ENCODE assay signal across 35 mouse cellular contexts in the genomic region with DNA sequence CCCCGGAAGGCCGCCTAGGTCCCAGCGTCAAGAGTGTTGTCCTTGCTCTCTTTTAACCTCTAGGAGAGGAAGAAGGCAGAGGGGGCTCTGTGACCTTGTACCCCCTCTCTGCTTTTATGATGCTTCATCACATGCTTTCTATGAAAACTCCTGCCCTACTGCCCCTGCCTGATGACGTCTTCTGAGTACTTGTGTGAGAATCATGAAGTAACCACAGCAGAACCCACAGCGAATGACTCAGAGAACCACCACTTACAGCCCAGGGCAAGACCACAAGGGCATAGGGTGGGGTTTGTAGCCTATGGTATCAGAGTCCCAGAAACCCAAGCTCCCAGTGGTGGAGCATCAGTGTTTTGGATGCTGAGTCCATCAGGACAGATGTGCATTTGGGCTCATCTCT. TPM values are rescaled to one million over a fixed set of nuclear protein-coding genes. Genes with fewer than 3 reads are reported as not detected.
DNase-seq lines count a peak whose midpoint lies in the region; ATAC-seq and TF ChIP-seq lines count a peak whose summit lies in the region.
"Had no signal": no experiment of that assay in that cellular context is flagged by ENCODE, and none has a peak within 500 bp of the region (broad histone marks: within the 10 kb centered on the region; RNA-seq: fewer than 3 reads in every experiment).

A gene (minus strand): TSS at position 108 of the 400 bp plus-strand sequence.

- H3K36me3 ChIP-seq in C2C12 (ENCODE audit: control insufficient read depth, insufficient read depth): no peaks in the 10 kb centered on the region
- H3K36me3 ChIP-seq in MEL (ENCODE audit: control insufficient read depth in 1 of 2, insufficient read depth in 2 of 2, low read length in 2 of 2): peaks cover 0 to 16% of the 10 kb centered on the region in 2 experiments; a peak in 2 of 4 replicates
- H3K36me3 ChIP-seq in kidney, embryonic 14.5 days (ENCODE audit: control insufficient read depth, insufficient read depth, low read length): no peaks in the 10 kb centered on the region
- H3K36me3 ChIP-seq in limb, embryonic 10.5 days: no peaks in the 10 kb centered on the region
- H3K36me3 ChIP-seq: embryonic facial prominence, embryonic 13.5 days; forebrain, embryonic 12.5 days; hindbrain, embryonic 10.5 days; limb, embryonic 13.5 days; liver, embryonic 13.5 days; midbrain, embryonic 15.5 days had no signal

- H3K27me3 ChIP-seq in C2C12 (ENCODE audit: control insufficient read depth, insufficient read depth, insufficient read length) (peaks cover 11% of the 10 kb centered on the region), MEL (ENCODE audit: control insufficient read depth in 1 of 2, insufficient read depth in 2 of 2, low read length in 2 of 2) (no peaks in the 10 kb centered on the region)
- H3K27me3 ChIP-seq in kidney, embryonic 14.5 days (ENCODE audit: control insufficient read depth, insufficient read depth, low read length): no peaks in the 10 kb centered on the region
- no peaks in the 10 kb centered on the region for H3K27me3 ChIP-seq in limb, embryonic 10.5 days (ENCODE audit: low read depth, poor library complexity, severe bottlenecking)
- H3K27me3 ChIP-seq: embryonic facial prominence, embryonic 13.5 days; forebrain, embryonic 12.5 days; limb, embryonic 13.5 days; liver, embryonic 13.5 days; midbrain, embryonic 15.5 days had no signal

- H3K4me1 ChIP-seq in MEL (ENCODE audit: control insufficient read depth in 1 of 2, insufficient read depth in 2 of 2, low read length in 2 of 2): peaks cover 13 to 18% of the 10 kb centered on the region in 2 experiments; a peak in 3 of 4 replicates
- no peaks in the 10 kb centered on the region for H3K4me1 ChIP-seq in kidney, embryonic 14.5 days (ENCODE audit: control insufficient read depth, insufficient read depth, low read length)
- no peaks in the 10 kb centered on the region for H3K4me1 ChIP-seq in limb, embryonic 10.5 days
- H3K4me1 ChIP-seq: embryonic facial prominence, embryonic 13.5 days; forebrain, embryonic 12.5 days; hindbrain, embryonic 10.5 days; limb, embryonic 13.5 days; liver, embryonic 13.5 days; midbrain, embryonic 15.5 days had no signal

- ATAC-seq in inflammation-experienced regulatory T-cells, adult 6 months: peak; percentile 43
- no peak for ATAC-seq in granulocyte monocyte progenitor cell, adult 5-6 weeks (replicated peaks; ENCODE audit: poor library complexity, severe bottlenecking)
- no peak for ATAC-seq in kidney, embryonic 14.5 days (ENCODE audit: low FRiP score, low TSS enrichment)
- ATAC-seq: hindbrain, postnatal 0 days; midbrain, embryonic 15.5 days had no signal

- H3K79me2 ChIP-seq in C2C12 (ENCODE audit: control insufficient read depth, insufficient read depth) (no peaks in the 10 kb centered on the region), MEL (ENCODE audit: control insufficient read depth, insufficient read depth, low read length, poor library complexity) (no peaks in the 10 kb centered on the region)

- no peak for TF ChIP-seq EP300 in MEL (IDR thresholded peaks at IDR 0.05; ENCODE audit: low read depth in 1 of 2, low read length in 2 of 2)

- no peak within 1 kb of the TSS for H3K27ac ChIP-seq in MEL (ENCODE audit: control insufficient read depth, low read depth, low read length)
- H3K27ac ChIP-seq in kidney, embryonic 14.5 days (ENCODE audit: low read depth, low read length): no peak within 1 kb of the TSS
- H3K27ac ChIP-seq in limb, embryonic 10.5 days: no peak within 1 kb of the TSS
- H3K27ac ChIP-seq: embryonic facial prominence, embryonic 13.5 days; forebrain, embryonic 12.5 days; hindbrain, embryonic 10.5 days; hindbrain, postnatal 0 days; layer of hippocampus, adult 2 months; limb, embryonic 13.5 days; liver, embryonic 13.5 days; midbrain, embryonic 15.5 days; stomach, postnatal 0 days had no signal

- H3K4me2 ChIP-seq in kidney, embryonic 14.5 days (replicated peaks; ENCODE audit: low read depth, low read length): no peak within 1 kb of the TSS
- H3K4me2 ChIP-seq: embryonic facial prominence, embryonic 13.5 days; forebrain, embryonic 12.5 days; heart, embryonic 11.5 days; limb, embryonic 13.5 days; liver, embryonic 13.5 days; midbrain, embryonic 15.5 days had no signal

- TF ChIP-seq POLR2A in MEL (IDR thresholded peaks at IDR 0.05; ENCODE audit: control insufficient read depth in 1 of 2, insufficient read depth in 1 of 2, low read depth in 1 of 2, low read length in 2 of 2, poor library complexity in 1 of 2): no peak

- DNase-seq in MEL (ENCODE audit: low read depth, low spot score): peak; percentile 19
- peak; percentile 78 to 91 for DNase-seq in natural killer cell, adult 2 months (ENCODE audit: low spot score in 2 of 2)
- no peak for DNase-seq in limb, embryonic 10.5 days (ENCODE audit: low spot score)
- DNase-seq: adrenal gland, postnatal 14 days; B cell, adult 2 months; cerebellum, adult 2 months; cerebellum, postnatal 25 days; embryo, embryonic 11 days; kidney, adult 2 months; kidney, postnatal 14 days; liver, embryonic 13.5 days; lung, adult 2 months; lung, postnatal 14 days; right cerebral cortex, adult 18-20 months had no signal

- no peaks in the 10 kb centered on the region for H3K79me3 ChIP-seq in C2C12 (ENCODE audit: low read depth)

- TF ChIP-seq RAD21 in MEL (IDR thresholded peaks at IDR 0.05; ENCODE audit: low read depth, low read length): no peak

- no peak within 1 kb of the TSS for H3K9ac ChIP-seq in MEL (ENCODE audit: control insufficient read depth, low read depth, low read length, poor library complexity, severe bottlenecking)
- no peak within 1 kb of the TSS for H3K9ac ChIP-seq in kidney, embryonic 14.5 days (ENCODE audit: low read depth, low read length)
- H3K9ac ChIP-seq: embryonic facial prominence, embryonic 13.5 days; forebrain, embryonic 12.5 days; limb, embryonic 13.5 days; liver, embryonic 13.5 days; midbrain, embryonic 15.5 days had no signal

- no peaks in the 10 kb centered on the region for H3K9me3 ChIP-seq in MEL (replicated peaks; ENCODE audit: insufficient read depth, low read length)
- H3K9me3 ChIP-seq in kidney, embryonic 14.5 days (ENCODE audit: control insufficient read depth, low read length): no peaks in the 10 kb centered on the region
- no peaks in the 10 kb centered on the region for H3K9me3 ChIP-seq in limb, embryonic 10.5 days (replicated peaks)
- H3K9me3 ChIP-seq: embryonic facial prominence, embryonic 13.5 days; forebrain, embryonic 12.5 days; hindbrain, embryonic 10.5 days; limb, embryonic 13.5 days; liver, embryonic 13.5 days; megakaryocyte, embryonic 14.5 days; midbrain, embryonic 15.5 days had no signal

- TF ChIP-seq CTCF in C2C12 (IDR thresholded peaks at IDR 0.05; ENCODE audit: control insufficient read depth, insufficient read depth, insufficient read length): no peak
- no peak for TF ChIP-seq CTCF in MEL (IDR thresholded peaks at IDR 0.05 in 2 of 3, conservative IDR thresholded peaks at IDR 0.05 in 1 of 3; ENCODE audit: control insufficient read depth in 1 of 3, insufficient read depth in 1 of 3, low read depth in 2 of 3, low read length in 3 of 3, poor library complexity in 1 of 3, severe bottlenecking in 1 of 3)

- WGBS in kidney, embryonic 14.5 days: 84% methylated on average over 5 of the region's 5 CpGs
- WGBS in limb, embryonic 10.5 days: 96% methylated on average over 5 of the region's 5 CpGs

- H3K4me3 ChIP-seq in C2C12 (ENCODE audit: insufficient read depth, poor library complexity, severe bottlenecking): no peak within 1 kb of the TSS
- no peak within 1 kb of the TSS for H3K4me3 ChIP-seq in MEL (ENCODE audit: control insufficient read depth in 1 of 2, insufficient read depth in 1 of 2, low read depth in 2 of 2, low read length in 2 of 2)
- no peak within 1 kb of the TSS for H3K4me3 ChIP-seq in kidney, embryonic 14.5 days (ENCODE audit: low read length)
- no peak within 1 kb of the TSS for H3K4me3 ChIP-seq in limb, embryonic 10.5 days
- H3K4me3 ChIP-seq: embryonic facial prominence, embryonic 13.5 days; erythroblast, embryonic 14.5 days; forebrain, embryonic 12.5 days; hindbrain, embryonic 10.5 days; layer of hippocampus, adult 2 months; limb, embryonic 13.5 days; liver, embryonic 13.5 days; megakaryocyte, embryonic 14.5 days; midbrain, embryonic 15.5 days; myocyte had no signal

- H3ac ChIP-seq in C2C12 (ENCODE audit: control insufficient read depth, insufficient read length, low read depth): no peak within 1 kb of the TSS

TF ChIP-seq in C2C12, 6 proteins besides CTCF, POLR2A, EP300 and RAD21:
- TF ChIP-seq MAX (IDR thresholded peaks at IDR 0.05) (no peak), MYOD1 (IDR thresholded peaks at IDR 0.05; ENCODE audit: control insufficient read depth, insufficient read length, low read depth) (peak; percentile 2)
TF ChIP-seq in C2C12: peak in this region for 1.

TF ChIP-seq in MEL, 35 proteins besides CTCF, POLR2A, EP300 and RAD21 (continues in another document):
- no peak for TF ChIP-seq MEF2A (IDR thresholded peaks at IDR 0.05; ENCODE audit: extremely low read depth, insufficient replicate concordance, low read depth, low read length, poor library complexity, severe bottlenecking)
- no peak for TF ChIP-seq RCOR1 (IDR thresholded peaks at IDR 0.05; ENCODE audit: low read depth, low read length)
- no peak for TF ChIP-seq MAFK (IDR thresholded peaks at IDR 0.05; ENCODE audit: borderline replicate concordance, low read depth, low read length)
- TF ChIP-seq BHLHE40 (IDR thresholded peaks at IDR 0.05; ENCODE audit: borderline replicate concordance, low read depth, low read length): no peak
- no peak for TF ChIP-seq MYB (IDR thresholded peaks at IDR 0.05; ENCODE audit: low read depth, low read length)
- no peak for TF ChIP-seq GABPA (IDR thresholded peaks at IDR 0.05; ENCODE audit: low read depth, low read length)
- no peak for TF ChIP-seq CHD1 (IDR thresholded peaks at IDR 0.05; ENCODE audit: low read depth, low read length)
- no peak for TF ChIP-seq TBP (IDR thresholded peaks at IDR 0.05; ENCODE audit: low read depth, low read length)
- TF ChIP-seq MXI1 (IDR thresholded peaks at IDR 0.05; ENCODE audit: low read depth, low read length): no peak
- no peak for TF ChIP-seq SMC3 (IDR thresholded peaks at IDR 0.05; ENCODE audit: low read depth, low read length)
- TF ChIP-seq E2F4 (IDR thresholded peaks at IDR 0.05; ENCODE audit: borderline replicate concordance, low read depth, low read length): no peak

RNA-seq across cellular contexts. Expression of the gene that starts here (rescaled TPM):
- polyA plus RNA-seq in C2C12 (2012; fragmentation: generic; extraction: Trizol): not detected
- 1.4 and 1.7 TPM in 2 replicates for total RNA-seq in MEL (2012; rRNA removed)
- under 1 TPM in 1 of 2 experiments, not detected in 1; 0.64 TPM for polyA plus RNA-seq in MEL (2012; ENCODE audit: insufficient read depth in 1 of 2, insufficient read length in 2 of 2, low read depth in 1 of 2, low replicate concordance in 2 of 2, missing spikeins in 1 of 2)
- polyA plus RNA-seq in inflammation-experienced regulatory T-cells, adult 6 months (2017; shearing (Covaris generic)): 100 to 1,000 TPM in 1 of 3 experiments, 10 to 100 TPM in 2; 13.5 to 296 (median 19.9) TPM
- total RNA-seq in granulocyte monocyte progenitor cell, adult 5-6 weeks (2014; fragmentation: Nextera tagmentation): 2.1 and 7.8 TPM in 2 replicates
- total RNA-seq in granulocyte monocyte progenitor cell, adult 5-6 weeks (2017): 0.34 and 2.4 TPM in 2 replicates
- 0.19 TPM in 1 of 2 replicates, not detected in the other for polyA plus RNA-seq in kidney, embryonic 14.5 days (2014; fragmentation: Nextera tagmentation; extraction: Ambion mirVana)
- polyA plus RNA-seq in limb, embryonic 10.5 days (2016; fragmentation: Nextera tagmentation; extraction: Ambion mirVana): not detected in 2 replicates
- total RNA-seq: ES-E14; gastrocnemius, adult 18-20 months; hindbrain, postnatal 0 days; layer of hippocampus, adult 2 months; left cerebral cortex, postnatal 14 days had no signal
- polyA plus RNA-seq: cerebellum, adult 2 months; erythroblast, embryonic 14.5 days; forebrain, embryonic 12.5 days; heart, embryonic 11.5 days; heart, postnatal 0 days; hindbrain, embryonic 10.5 days; hindbrain, postnatal 0 days; midbrain, embryonic 15.5 days; myocyte; neural tube, embryonic 14.5 days had no signal

Comparison
In these comparisons a context has a peak if more than half of its experiments do, and no peak if none do; other contexts are left out.
1. RNA of the gene that starts here (polyA plus RNA-seq): 13.5 to 296 TPM in inflammation-experienced regulatory T-cells, adult 6 months; 0.64 TPM in MEL, 0.19 TPM in kidney, embryonic 14.5 days, not detected in C2C12 (single experiment) and not detected in limb, embryonic 10.5 days; every median in the first group is over 4 times any median in the second.